Mouse (Mus musculus) left cerebral cortex, postnatal 10 days (tissue): ENCODE results near the gene Cyp26a1. TPM values are rescaled to one million over a fixed set of nuclear protein-coding genes. Genes with fewer than 3 reads are reported as not detected.

Experiments
- DNase-seq, 2 experiments: peaks; one replicate each; pipeline ENCODE4 v3.0.0; 2021 to 2022; ENCODE audit warnings: low spot score in 2 of 2, mixed read lengths in 1 of 2; ENCODE audit errors: extremely low spot score in 1 of 2
- intact Hi-C: fragments of 180-260 bp; cut with DNase I; formaldehyde crosslinking; loops from one replicate; pipeline ENCODE4 v1.15.1; 2025
- total RNA-seq, 2 experiments: library from RNA; stranded (reverse); gene quantifications; 2 replicates each; pipeline ENCODE4 v1.2.3; 2021

The Cyp26a1 gene
- under 1 TPM in 1 of 2 experiments, not detected in 1; 0.34 TPM for total RNA-seq

DNA sequence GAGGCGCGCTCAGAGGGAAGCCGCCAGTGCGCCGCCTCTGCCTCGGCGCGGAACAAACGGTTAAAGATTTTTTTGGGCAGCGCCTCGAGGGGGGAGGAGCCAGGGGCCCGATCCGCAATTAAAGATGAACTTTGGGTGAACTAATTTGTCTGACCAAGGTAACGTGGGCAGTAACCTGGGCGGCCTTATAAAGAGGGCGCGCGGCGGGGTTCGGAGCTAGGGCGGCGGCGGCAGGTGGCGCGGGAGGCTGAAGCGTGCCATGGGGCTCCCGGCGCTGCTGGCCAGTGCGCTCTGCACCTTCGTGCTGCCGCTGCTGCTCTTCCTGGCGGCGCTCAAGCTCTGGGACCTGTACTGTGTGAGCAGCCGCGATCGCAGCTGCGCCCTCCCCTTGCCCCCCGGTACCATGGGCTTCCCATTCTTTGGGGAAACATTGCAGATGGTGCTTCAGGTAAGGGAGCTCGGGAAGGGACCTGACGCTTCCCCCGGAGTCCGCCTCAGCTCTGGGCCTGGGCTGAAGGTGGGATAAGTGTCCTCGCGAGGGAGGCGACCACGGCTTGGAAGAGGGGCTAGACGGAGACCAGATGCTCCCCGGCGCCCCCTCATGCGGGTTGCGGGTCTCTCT lies at the start of gene Cyp26a1:
Gene Cyp26a1 (plus strand): TSS at position 148 of the 622 bp plus-strand sequence.
- DNase-seq, result no peak
- intact Hi-C loops, result no loop called here

DNA sequence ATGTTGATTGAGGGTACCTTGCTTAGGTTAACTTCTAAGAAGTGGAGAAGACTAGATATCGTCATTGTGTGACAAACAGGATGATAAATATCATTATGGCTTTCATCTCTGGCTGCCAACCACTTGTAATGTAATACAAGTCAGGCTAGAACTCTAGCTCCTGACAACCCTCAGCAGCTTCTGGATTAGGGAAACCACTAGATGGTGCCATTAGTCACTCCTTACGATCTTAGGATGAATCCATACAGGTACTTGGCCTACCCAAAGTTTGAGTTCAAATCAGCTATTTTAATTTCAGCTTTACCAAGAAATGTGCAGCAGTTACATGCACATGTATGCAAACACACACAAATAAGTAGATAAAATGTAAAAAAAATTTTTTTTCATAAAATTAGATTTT lies 49.6 kb upstream of the Cyp26a1 start:
- DNase-seq, result no peak

DNA sequence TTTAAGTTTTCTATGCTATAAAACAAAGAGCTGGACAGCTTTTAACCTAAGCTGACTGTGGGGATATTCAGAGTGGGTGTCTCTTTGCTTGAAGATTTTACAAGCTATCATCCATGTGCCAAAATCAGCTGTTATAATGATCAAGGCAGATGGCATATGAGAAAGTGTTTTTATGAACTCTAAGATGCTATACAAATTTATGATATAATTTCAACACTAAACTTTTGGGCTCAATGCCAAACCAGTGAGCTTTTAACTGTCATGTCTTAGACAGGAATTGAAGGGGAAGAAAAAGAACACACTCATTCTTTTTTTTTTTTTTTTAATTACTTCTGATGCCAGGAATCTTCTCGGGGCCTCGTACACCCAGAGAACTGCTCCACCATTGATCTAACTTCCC lies 47.1 kb upstream of the Cyp26a1 start:
- intact Hi-C loops, result no loop called here
- peak in 1 of 2 experiments; percentile 14 for DNase-seq

More for the DNA sequence above, 49.6 kb upstream of the Cyp26a1 start:
- intact Hi-C loops, result no loop called here

DNA sequence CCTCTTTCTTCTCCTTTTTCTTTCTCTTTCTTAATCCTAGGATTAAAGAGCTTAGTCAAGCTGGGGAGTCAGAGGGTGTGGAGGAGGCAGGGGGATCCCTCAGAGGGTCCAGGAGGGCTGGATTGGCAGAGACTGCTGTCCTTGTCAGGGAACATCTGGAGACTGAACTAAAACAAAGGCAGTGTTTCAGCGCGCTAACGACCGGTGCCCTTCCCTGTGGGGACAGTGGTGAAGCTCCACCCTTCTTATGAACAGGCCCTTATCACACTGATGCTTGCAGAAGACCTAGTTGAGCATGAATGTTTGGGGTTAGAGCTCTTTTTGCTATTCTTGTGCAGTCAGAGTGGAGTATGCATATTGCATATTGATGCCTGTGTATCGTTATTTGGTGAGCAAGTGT lies 43.6 kb upstream of the Cyp26a1 start:
- DNase-seq, result no peak
- intact Hi-C loops, result no loop called here

DNA sequence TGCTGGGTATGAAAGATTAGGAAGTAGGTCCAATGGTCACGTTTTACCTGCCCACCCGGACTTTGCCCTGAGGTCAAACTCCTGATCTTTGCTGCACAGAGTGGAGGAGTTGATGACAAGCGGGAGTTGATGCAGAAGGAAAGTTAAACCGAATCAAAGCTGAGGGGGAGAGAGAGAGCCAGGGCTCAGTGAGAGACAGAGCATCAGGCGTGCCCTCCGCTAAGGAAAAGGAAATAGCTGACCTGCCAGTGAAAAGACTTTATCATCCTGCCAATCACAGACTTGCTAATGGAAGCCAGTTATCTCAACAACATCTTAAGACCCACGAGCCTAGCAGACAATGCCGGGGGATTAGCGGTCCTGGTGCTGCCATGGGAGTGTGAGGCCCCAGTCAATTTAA lies 41.2 kb upstream of the Cyp26a1 start:
- no peak for DNase-seq
- intact Hi-C loops, result no loop called here

DNA sequence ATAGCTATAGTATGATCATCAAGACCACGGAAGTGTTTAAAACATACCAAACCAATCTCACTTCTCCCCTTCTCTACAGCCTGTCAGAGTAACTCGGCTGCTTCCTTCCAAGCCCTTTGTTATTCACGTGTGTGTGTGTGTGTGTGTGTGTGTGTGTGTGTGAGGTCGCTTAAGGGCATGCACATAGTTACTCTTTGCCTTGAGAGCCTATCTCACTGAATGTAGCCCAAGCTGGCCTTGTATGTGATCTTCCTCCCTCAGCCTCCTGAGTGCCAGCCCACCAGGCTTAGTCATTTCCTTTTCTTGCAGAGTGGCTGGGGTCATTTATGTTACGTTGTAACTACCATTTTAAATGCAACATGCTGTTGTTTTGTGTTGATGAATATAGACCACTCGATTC lies 32.3 kb upstream of the Cyp26a1 start:
- intact Hi-C loops, result no loop called here

DNA sequence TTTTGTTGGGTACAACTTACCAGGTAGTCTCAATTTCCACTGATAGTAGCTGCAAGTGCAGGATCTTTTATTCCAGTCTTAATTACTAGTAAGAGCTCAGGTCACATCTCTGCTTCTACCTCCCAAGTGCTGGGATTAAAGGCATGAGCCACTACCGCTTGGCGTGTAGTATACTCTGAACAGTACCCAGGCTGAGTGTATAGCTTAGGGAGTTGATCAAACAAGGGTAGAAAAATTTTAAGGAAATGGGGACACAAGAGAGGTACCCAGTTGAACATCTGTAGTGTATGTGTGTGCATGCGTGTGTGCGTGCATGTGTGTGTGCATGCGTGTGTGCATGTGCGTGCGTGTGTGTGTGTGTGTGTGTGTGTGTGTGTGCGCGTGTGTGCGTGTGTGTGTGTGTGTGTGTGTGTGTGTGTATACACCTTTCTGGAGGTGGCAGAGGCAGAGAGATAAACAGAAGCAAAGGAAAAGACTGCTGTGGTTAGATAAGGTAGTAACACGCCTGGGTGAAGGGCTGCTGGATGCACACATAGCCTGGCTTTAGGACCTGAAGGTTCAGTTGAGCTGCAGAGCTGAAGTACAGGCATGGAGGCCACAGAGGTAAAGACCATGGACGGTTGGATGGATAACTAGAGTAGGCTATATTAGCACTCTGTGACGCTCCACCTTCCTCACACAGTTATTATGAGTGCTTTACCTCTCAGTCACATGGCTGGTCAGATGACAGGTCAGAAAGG lies 29.6 kb upstream of the Cyp26a1 start:
- DNase-seq, result no peak
- intact Hi-C loops, result no loop called here

More for the DNA sequence above, 32.3 kb upstream of the Cyp26a1 start:
- no peak for DNase-seq

DNA sequence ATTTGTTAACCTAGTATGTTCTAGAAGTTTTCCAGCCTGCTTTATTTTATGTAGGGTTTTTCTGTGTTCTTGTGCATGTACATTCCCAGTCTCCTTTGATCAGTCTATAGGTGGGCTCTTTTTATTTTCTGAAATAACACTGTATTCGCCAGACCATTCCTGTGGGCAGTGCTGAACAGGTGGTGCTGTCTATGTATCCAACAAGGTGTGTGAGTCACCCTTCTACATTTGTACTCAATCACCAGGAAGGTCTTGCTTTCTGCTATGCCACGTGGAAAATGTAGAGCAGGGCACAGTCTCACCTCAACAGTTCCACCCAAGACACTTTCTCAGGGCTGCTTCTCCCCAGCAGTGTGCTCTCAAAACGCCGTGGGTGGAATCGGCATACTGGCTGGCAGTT lies 28.9 kb upstream of the Cyp26a1 start:
- intact Hi-C loops, result no loop called here
- no peak for DNase-seq

DNA sequence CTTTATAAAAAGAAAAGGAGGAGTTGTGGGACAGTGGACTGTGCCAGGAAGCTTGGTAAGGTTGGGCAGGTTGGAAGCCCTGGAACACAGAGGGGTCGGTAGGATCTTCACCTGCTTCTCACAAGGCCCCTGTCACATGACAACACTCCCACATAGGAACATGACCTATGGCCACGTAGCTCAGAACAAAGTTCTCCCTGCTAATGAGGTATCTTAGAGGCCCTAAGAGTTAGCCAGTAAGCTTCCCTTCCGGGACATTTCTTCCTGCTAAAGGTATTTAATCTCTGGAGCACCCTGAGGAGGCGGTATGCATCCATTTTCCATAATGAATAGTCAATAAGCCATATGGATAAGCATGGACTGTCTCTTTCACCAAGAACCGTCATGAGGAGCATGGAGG lies 28.1 kb upstream of the Cyp26a1 start:
- intact Hi-C loops, result no loop called here
- DNase-seq, result no peak

DNA sequence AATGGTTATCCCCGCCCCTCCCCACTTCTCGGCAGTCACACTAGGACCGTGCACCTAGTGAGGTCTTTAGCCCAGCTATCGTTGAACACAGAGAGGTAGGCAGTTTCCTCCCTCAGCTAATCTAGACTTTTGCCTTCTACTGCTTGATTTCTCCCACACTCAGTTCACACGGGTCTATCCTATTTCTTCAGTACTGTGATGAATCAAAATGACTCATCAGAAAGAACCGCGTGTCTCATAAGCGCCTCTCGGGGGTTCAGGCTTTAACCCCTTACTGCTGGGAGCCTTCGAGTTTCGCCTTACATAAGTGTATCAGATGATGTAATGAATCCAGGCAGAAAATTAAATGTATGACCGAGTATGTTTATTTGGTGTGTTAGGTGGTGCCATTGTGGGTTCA lies 24.2 kb upstream of the Cyp26a1 start:
- no peak for DNase-seq
- intact Hi-C loops, result no loop called here

DNA sequence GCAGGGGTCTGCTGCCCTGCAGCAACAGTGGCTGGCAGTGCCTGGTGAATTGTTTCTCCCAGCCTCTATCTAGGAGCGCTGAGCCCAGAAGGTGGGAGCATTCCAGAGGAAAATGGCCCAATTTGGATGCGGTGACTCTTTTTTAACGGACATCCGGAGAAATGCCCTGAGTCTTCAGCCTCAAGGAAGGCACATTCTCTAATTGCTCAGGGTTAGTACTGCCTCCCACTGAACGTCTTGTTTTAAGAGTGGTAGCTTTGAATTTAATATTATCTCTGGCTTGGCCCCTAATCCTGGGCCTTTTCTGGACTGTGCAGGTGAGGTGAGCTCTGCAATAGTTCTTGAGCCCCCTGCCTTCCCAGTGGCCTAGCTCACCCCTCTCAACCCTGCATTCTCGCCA lies 12.3 kb upstream of the Cyp26a1 start, which contains the start of gene Cyp26c1:
Gene Cyp26c1 (plus strand): TSS at position 301 of the 400 bp plus-strand sequence.
- DNase-seq, result no peak
- intact Hi-C loops, result no loop called here

DNA sequence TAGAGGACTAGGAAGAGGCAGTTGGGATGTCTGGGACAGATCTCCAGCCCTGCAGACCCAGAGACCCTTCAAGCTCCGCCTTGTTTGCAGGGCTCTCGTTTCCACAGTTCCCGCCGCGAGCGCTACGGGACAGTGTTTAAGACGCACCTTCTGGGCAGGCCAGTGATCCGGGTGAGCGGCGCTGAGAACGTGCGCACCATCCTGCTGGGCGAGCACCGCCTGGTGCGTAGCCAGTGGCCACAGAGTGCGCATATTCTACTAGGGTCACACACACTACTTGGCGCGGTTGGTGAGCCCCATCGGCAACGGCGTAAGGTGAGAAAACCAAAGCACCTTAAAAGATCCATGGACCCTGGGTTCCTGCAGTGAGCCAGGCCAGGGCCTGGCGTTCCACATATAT lies 11.3 kb upstream of the Cyp26a1 start:
- no peak for DNase-seq
- intact Hi-C loops, result no loop called here

DNA sequence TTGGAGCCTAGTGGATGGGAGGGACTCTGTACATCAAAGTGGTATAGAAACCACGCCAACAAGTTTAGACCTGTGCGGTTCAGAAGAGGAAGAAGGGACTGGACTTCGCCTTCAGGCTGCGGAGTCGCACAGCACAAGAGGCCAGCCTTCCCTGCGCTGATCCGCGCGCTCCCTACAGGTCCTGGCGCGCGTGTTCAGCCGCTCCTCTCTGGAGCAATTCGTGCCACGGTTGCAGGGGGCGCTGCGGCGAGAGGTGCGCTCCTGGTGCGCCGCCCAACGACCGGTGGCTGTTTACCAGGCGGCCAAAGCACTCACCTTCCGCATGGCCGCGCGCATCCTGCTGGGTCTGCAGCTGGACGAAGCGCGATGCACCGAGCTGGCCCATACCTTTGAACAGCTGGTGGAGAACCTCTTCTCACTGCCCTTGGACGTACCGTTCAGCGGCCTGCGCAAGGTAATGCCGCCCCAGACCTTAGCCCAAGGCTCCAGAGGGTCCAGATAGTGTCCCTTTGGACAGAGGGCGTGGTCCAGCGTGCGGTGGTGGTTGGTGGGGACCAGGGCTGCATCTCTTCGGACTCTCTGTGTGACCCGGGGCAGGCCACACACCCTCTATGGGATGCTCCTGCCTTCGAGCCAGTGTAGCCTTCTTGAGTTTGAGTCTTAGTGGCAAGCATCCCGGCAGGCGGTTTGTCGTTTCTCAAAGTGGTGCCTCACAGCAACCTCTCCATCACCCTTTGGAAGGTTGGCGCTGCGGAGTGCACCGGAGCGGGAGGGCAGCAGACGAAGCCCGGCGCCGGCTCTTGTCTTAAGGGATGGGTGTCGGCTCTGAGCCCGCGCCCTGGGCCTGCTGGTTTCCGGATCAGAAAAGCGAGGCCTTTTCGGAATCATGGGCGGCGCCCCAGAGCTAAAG lies 10.4 kb upstream of the Cyp26a1 start:
- intact Hi-C loops, result no loop called here

DNA sequence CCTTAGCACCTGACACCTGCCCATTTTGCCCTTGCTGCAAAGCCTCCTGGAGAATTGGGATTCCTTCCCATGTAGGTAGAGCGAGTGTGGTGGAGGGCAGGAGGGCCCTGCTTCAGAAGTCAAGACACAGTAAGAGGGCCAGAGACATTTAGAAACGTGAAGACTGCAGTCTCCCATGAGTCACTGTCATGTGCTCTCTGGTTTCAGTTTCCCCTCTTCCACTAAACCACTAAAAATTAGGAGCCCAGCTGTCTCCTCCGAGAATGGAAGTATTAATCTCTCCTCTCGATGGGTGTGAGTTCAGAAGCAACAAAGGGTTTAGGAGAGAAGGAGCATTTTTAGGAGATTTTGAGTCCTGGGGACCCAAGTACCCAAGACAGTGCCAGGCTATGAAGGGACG lies 8.1 kb upstream of the Cyp26a1 start:
- intact Hi-C loops, result no loop called here
- DNase-seq, result no peak

More for the DNA sequence above, 10.4 kb upstream of the Cyp26a1 start:
- DNase-seq, result no peak

DNA sequence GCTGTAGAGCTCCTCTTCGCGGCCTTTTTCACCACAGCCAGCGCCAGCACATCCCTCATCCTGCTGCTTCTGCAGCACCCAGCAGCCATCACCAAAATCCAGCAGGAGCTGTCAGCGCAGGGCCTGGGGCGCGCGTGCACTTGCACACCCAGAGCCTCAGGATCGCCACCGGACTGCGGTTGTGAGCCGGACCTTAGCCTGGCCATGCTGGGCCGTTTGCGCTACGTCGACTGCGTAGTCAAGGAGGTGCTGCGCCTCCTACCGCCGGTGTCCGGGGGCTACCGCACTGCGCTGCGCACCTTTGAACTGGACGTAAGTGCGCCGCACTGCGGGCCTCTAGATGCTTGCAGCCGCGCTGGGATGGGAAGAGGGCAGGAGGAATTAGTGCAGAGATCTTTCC lies 6.9 kb upstream of the Cyp26a1 start:
- intact Hi-C loops, result no loop called here
- no peak for DNase-seq

DNA sequence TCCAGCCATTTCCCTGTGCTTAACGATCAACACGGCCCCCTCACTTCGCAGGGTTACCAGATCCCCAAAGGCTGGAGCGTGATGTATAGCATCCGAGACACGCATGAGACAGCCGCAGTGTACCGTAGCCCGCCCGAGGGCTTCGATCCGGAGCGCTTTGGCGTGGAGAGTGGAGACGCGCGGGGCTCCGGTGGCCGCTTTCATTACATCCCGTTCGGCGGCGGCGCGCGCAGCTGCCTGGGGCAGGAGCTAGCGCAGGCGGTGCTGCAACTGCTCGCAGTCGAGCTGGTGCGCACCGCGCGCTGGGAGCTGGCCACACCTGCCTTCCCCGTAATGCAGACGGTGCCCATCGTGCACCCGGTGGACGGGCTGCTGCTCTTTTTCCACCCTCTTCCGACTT lies 4.7 kb upstream of the Cyp26a1 start:
- no peak for DNase-seq
- intact Hi-C loops, result no loop called here

DNA sequence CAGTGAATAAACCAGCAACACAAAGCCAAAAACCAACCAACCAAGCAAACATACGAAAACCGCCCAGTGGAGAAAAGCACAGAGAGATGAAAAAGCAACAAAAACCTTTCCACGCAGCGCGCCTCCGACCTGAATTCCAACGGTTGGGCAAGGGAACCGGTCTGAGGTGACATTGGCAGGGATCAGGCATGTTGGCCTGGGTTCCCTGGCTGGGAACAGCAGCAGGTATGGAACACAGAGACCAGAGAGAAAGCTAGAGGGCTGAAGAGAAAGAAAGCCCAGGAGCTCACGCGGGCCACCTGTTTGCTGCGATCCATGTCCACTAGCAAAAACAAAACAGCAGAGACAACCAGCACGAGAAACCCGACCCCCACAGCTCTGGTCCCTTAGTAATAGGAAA lies 2.5 kb upstream of the Cyp26a1 start:
- DNase-seq, result no peak
- intact Hi-C loops, result no loop called here

DNA sequence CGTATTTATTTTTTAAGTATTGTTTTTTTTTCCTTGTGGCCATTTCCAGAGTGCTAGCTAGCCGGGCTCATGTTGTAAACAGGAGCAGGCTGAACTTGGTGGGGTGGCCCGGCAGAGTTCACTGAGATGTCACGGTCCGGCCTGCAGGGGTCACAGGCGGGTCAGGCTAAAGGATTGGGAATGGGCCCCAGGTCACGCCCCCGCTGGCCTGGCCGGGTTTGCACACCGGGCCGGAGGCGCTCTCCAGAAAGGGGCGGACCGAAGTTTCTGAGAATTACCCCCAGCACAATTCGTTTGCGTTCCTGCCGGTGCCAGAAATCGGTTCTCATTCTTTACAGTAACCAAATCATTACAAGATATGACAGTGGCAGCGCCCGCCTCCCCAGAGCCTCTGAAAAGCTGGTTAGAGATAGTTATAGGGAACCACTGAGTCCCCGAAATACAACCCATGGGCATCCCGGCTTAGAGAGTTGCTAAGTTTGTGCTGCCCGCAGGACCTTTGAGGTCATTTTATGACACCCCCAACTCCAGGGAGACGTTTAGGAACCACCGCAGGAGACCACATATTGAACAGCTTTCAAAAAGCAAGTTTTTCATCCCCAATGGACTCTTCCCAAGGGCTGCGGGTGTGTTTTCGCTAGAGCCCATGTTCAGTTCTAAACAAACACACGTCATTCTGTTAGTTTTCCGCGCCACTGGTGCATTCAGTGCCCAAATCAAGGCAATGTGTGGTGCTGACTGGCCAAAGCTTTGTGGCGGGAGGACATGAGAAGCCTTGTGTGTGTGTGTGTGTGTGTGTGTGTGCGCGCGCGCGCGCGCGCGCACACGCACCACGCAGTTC lies 1.6 kb upstream of the Cyp26a1 start:
- peak in 1 of 2 experiments; percentile 33 for DNase-seq
- intact Hi-C loops, result no loop called here
